Mouse (Mus musculus): ENCODE measurements around the gene Wnk1. TPM values are rescaled to one million over a fixed set of nuclear protein-coding genes. Genes with fewer than 3 reads are reported as not detected.

Gene Wnk1
- polyA plus RNA-seq, 1 experiment from 2014 or later, result 72.7 TPM

DNA sequence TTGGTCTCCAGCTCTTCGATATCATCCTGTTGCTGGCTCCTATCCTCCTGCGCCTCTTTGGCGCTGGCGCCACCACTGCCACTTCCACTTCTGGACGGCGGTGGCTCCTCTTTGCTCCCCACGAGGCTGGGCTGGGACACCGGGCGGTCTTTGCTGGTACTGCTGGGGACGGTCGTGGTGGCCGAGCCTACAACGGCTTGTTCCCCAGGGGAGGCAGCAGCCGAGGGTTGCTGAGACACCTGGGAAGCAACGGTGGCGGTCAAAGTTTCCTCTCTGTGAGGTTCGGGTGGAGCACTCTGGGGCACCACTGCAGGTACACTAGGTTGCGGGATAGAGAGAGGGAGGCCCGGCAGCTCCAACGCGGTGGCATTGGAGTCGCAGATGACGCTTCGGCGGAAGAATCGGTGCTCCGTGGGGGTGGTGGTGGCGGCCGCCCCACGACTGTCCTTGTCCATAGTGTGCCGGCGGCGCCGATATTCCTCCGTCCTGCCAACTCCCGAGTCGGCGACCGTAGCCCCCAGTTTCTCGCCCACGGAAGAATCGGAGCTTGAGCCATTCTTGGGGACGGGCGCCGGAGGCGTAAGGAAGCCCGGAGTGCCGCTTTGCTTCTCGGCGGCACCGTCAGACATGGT, 1.4 kb downstream of the Wnk1 start:
- ATAC-seq (peak; percentile 28), DNase-seq (ENCODE audit: low spot score) (peak; percentile 87)
- peak overlapping the region; percentile 72 for H3K4me3 ChIP-seq (ENCODE audit: low read depth, low read length)
- H3K9me3 ChIP-seq (ENCODE audit: low read length), result no peaks in the 10 kb centered on the region
- no peaks in the 10 kb centered on the region for H3K4me1 ChIP-seq (ENCODE audit: insufficient read depth, low read depth, low read length)
- no peaks in the 10 kb centered on the region for H3K36me3 ChIP-seq (ENCODE audit: insufficient read depth, low read length)
- peak overlapping the region; percentile 90 for H3K4me2 ChIP-seq (replicated peaks; ENCODE audit: low read depth, low read length)
- peak overlapping the region; percentile 99 for H3K27ac ChIP-seq (ENCODE audit: low read length)
- H3K9ac ChIP-seq (replicated peaks; ENCODE audit: low read depth), result peak overlapping the region; percentile 97
- peak; percentile 81 for TF ChIP-seq CTCF (IDR thresholded peaks at IDR 0.05)
- no peak for TF ChIP-seq EP300 (IDR thresholded peaks at IDR 0.05)
- H3K27me3 ChIP-seq (replicated peaks; ENCODE audit: insufficient read depth, low read length), result no peaks in the 10 kb centered on the region
- under 1% methylated on average over 51 of the region's 51 CpGs for WGBS

DNA sequence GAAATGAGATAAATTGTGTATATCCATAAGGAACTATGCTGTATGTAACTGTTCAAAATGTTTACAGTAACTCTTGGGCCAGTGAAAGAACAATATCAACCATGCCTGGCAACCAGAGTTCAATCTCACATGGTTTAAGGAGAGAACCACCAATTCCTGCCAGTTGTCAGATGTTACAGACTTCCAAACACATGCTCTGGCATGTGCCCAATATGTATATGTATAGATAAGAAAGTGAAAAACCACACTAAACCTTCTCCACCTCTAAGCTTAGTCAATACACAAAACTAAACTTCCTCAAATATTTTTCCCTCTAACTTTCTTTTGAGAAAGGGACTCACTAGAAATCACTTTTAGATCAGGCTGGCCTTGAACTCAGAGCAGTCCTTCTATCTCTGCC, 13.9 kb downstream of the Wnk1 start:
- no peak for TF ChIP-seq EP300 (IDR thresholded peaks at IDR 0.05)
- TF ChIP-seq CTCF (IDR thresholded peaks at IDR 0.05), result no peak
- H3K36me3 ChIP-seq (ENCODE audit: insufficient read depth, low read length), result no peaks in the 10 kb centered on the region
- no peak overlapping the region for H3K4me2 ChIP-seq (replicated peaks; ENCODE audit: low read depth, low read length)
- ATAC-seq (no peak), DNase-seq (ENCODE audit: low spot score) (no peak)
- H3K27ac ChIP-seq (ENCODE audit: low read length), result no peak overlapping the region
- H3K4me1 ChIP-seq (ENCODE audit: insufficient read depth, low read depth, low read length), result no peaks in the 10 kb centered on the region
- no peak overlapping the region for H3K9ac ChIP-seq (replicated peaks; ENCODE audit: low read depth)
- H3K27me3 ChIP-seq (replicated peaks; ENCODE audit: insufficient read depth, low read length), result no peaks in the 10 kb centered on the region
- no peak overlapping the region for H3K4me3 ChIP-seq (ENCODE audit: low read depth, low read length)
- no peaks in the 10 kb centered on the region for H3K9me3 ChIP-seq (ENCODE audit: low read length)

DNA sequence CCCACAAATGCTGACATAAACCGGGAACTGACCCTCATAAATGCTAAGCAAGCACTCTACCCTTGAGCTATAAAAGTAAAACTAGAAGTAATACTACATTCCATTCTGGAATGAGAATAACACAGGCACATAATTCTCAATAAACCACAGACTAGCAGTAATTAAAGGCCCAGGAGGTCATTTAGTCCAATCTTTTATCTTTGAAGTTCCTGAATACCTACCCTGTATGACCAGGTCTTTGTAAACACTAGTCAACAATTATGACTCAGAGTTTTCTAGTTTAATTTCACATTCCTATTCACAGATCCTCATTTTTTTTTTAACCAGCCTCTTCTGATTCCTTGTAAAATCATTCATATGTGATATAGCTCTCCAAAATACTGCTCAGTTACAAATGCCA, 14.7 kb downstream of the Wnk1 start:
- Histone ChIP-seq H3K4me2 (replicated peaks; ENCODE audit: low read depth, low read length) (no peak overlapping the region), H3K27me3 (replicated peaks; ENCODE audit: insufficient read depth, low read length) (no peaks in the 10 kb centered on the region), H3K36me3 (ENCODE audit: insufficient read depth, low read length) (no peaks in the 10 kb centered on the region), H3K9ac (replicated peaks; ENCODE audit: low read depth) (no peak overlapping the region), H3K4me3 (ENCODE audit: low read depth, low read length) (no peak overlapping the region), H3K27ac (ENCODE audit: low read length) (no peak overlapping the region), H3K4me1 (ENCODE audit: insufficient read depth, low read depth, low read length) (no peaks in the 10 kb centered on the region), H3K9me3 (ENCODE audit: low read length) (no peaks in the 10 kb centered on the region)
- no peak for DNase-seq (ENCODE audit: low spot score)
- TF ChIP-seq EP300 (IDR thresholded peaks at IDR 0.05) (no peak), CTCF (IDR thresholded peaks at IDR 0.05) (no peak)
- WGBS, result 49% methylated on average over 1 of the region's 1 CpGs
- no peak for ATAC-seq

DNA sequence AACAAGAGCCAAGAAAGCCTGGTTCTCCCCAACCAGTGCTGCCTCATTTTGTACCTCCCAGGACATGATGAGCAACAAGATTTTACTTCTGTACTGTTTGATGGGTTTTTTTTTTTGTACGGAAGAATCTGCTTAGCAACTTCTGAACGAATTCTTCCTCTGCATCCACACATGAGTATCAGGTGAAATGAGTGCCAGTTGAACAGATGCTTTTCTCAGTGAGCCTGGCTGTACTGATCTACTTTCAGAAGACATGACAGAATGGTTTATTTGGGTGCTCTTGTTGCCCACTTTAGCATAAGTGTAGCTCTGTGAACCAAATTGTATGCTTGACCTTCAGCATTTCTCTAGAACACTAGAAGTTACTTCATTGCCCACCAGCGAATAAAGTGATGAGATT, 16.4 kb downstream of the Wnk1 start:
- no peak overlapping the region for H3K27ac ChIP-seq (ENCODE audit: low read length)
- no peaks in the 10 kb centered on the region for H3K9me3 ChIP-seq (ENCODE audit: low read length)
- no peak overlapping the region for H3K9ac ChIP-seq (replicated peaks; ENCODE audit: low read depth)
- TF ChIP-seq EP300 (IDR thresholded peaks at IDR 0.05) (no peak), CTCF (IDR thresholded peaks at IDR 0.05) (no peak)
- no peaks in the 10 kb centered on the region for H3K4me1 ChIP-seq (ENCODE audit: insufficient read depth, low read depth, low read length)
- 81% methylated on average over 3 of the region's 3 CpGs for WGBS
- H3K4me2 ChIP-seq (replicated peaks; ENCODE audit: low read depth, low read length), result no peak overlapping the region
- ATAC-seq (no peak), DNase-seq (ENCODE audit: low spot score) (no peak)
- no peak overlapping the region for H3K4me3 ChIP-seq (ENCODE audit: low read depth, low read length)
- H3K36me3 ChIP-seq (ENCODE audit: insufficient read depth, low read length), result no peaks in the 10 kb centered on the region
- no peaks in the 10 kb centered on the region for H3K27me3 ChIP-seq (replicated peaks; ENCODE audit: insufficient read depth, low read length)

DNA sequence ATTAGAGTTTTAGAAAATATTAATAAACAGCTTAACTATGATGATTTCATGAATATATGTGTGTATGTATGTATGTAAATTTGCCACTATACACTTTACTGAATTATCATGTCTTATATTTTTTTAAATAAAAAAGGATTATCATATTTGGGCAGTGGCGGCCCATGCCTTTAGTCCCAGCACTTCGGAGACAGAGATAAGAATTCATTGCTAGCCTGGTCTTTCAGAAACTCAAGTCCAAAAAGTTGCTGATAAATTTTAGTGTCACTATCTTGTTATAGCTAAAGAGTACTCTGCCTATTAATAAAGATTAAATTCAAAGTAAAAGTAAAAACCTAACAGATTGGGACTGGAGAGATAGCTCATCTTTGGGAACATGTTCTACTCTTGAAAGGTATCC, 18.8 kb downstream of the Wnk1 start:
- Histone ChIP-seq H3K4me2 (replicated peaks; ENCODE audit: low read depth, low read length) (no peak overlapping the region), H3K4me3 (ENCODE audit: low read depth, low read length) (no peak overlapping the region), H3K9ac (replicated peaks; ENCODE audit: low read depth) (no peak overlapping the region), H3K27me3 (replicated peaks; ENCODE audit: insufficient read depth, low read length) (no peaks in the 10 kb centered on the region), H3K36me3 (ENCODE audit: insufficient read depth, low read length) (no peaks in the 10 kb centered on the region), H3K27ac (ENCODE audit: low read length) (no peak overlapping the region), H3K4me1 (ENCODE audit: insufficient read depth, low read depth, low read length) (no peaks in the 10 kb centered on the region), H3K9me3 (ENCODE audit: low read length) (no peaks in the 10 kb centered on the region)
- DNase-seq (ENCODE audit: low spot score) (no peak), ATAC-seq (no peak)
- no peak for TF ChIP-seq EP300 (IDR thresholded peaks at IDR 0.05)
- no peak for TF ChIP-seq CTCF (IDR thresholded peaks at IDR 0.05)
- 81% methylated on average over 2 of the region's 2 CpGs for WGBS

DNA sequence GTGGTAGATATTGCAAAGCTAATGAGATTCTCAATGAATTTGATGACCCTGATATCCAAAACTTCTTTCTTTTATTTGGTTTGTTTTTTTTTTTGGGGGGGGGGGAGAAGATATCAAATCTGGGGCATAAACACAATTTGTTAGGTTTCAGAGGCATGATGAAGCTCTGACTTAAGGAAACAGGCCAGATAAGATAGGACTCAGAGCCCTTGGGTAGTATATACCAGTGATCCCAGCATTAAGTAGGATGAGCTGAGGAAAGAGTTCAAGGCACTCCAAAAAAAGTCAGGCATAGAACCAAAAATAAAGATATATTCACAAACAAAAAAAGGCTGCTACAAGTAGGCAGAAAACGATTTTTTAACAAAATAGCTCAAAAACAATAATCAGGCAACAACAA, 25.3 kb downstream of the Wnk1 start:
- Histone ChIP-seq H3K4me1 (ENCODE audit: insufficient read depth, low read depth, low read length) (0 out of 2 replicates have a peak, but pooled peaks cover 2% of the 10 kb centered on the region), H3K36me3 (ENCODE audit: insufficient read depth, low read length) (no peaks in the 10 kb centered on the region), H3K27ac (ENCODE audit: low read length) (no peak overlapping the region), H3K9me3 (ENCODE audit: low read length) (no peaks in the 10 kb centered on the region), H3K9ac (replicated peaks; ENCODE audit: low read depth) (no peak overlapping the region), H3K4me3 (ENCODE audit: low read depth, low read length) (no peak overlapping the region), H3K27me3 (replicated peaks; ENCODE audit: insufficient read depth, low read length) (no peaks in the 10 kb centered on the region), H3K4me2 (replicated peaks; ENCODE audit: low read depth, low read length) (no peak overlapping the region)
- TF ChIP-seq EP300 (IDR thresholded peaks at IDR 0.05), result no peak
- no peak for TF ChIP-seq CTCF (IDR thresholded peaks at IDR 0.05)
- ATAC-seq (no peak), DNase-seq (ENCODE audit: low spot score) (no peak)
- 74% methylated on average over 1 of the region's 1 CpGs for WGBS

DNA sequence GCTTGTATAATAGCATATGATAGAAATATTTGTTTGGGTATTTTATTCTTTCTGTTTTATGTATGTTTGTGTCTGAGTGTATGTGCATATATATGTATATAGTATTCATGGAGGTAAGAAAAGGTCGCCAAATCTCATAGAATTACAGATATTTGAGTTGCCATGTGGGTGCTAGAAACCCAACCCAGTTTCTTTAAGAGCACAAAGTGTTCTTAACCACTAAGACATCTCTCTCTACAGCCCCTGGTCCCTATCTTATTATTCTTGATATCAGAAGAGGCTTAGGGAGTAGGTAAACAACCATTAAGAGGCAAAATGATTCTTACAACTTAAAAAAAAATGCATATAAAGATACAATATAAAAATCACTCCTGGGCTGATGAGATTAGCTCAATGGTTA, 27.0 kb downstream of the Wnk1 start:
- no peaks in the 10 kb centered on the region for H3K36me3 ChIP-seq (ENCODE audit: insufficient read depth, low read length)
- ATAC-seq (no peak), DNase-seq (ENCODE audit: low spot score) (no peak)
- no peaks in the 10 kb centered on the region for H3K9me3 ChIP-seq (ENCODE audit: low read length)
- WGBS, result 91% methylated on average over 1 of the region's 1 CpGs
- no peak overlapping the region for H3K9ac ChIP-seq (replicated peaks; ENCODE audit: low read depth)
- 0 out of 2 replicates have a peak, but pooled peaks cover 2% of the 10 kb centered on the region for H3K4me1 ChIP-seq (ENCODE audit: insufficient read depth, low read depth, low read length)
- H3K4me3 ChIP-seq (ENCODE audit: low read depth, low read length), result no peak overlapping the region
- no peaks in the 10 kb centered on the region for H3K27me3 ChIP-seq (replicated peaks; ENCODE audit: insufficient read depth, low read length)
- H3K4me2 ChIP-seq (replicated peaks; ENCODE audit: low read depth, low read length), result no peak overlapping the region
- H3K27ac ChIP-seq (ENCODE audit: low read length), result no peak overlapping the region
- TF ChIP-seq CTCF (IDR thresholded peaks at IDR 0.05) (no peak), EP300 (IDR thresholded peaks at IDR 0.05) (no peak)
